Mouse (Mus musculus) right cerebral cortex, postnatal 14 days (tissue): ENCODE results near the gene Gm17359.
A peak's percentile ranks its signal among the peaks of the same experiment; 100 is the strongest.

Experiments used
- DNase-seq: peaks from one replicate; pipeline ENCODE4 v3.0.0; 2022

Gene Gm17359

DNA sequence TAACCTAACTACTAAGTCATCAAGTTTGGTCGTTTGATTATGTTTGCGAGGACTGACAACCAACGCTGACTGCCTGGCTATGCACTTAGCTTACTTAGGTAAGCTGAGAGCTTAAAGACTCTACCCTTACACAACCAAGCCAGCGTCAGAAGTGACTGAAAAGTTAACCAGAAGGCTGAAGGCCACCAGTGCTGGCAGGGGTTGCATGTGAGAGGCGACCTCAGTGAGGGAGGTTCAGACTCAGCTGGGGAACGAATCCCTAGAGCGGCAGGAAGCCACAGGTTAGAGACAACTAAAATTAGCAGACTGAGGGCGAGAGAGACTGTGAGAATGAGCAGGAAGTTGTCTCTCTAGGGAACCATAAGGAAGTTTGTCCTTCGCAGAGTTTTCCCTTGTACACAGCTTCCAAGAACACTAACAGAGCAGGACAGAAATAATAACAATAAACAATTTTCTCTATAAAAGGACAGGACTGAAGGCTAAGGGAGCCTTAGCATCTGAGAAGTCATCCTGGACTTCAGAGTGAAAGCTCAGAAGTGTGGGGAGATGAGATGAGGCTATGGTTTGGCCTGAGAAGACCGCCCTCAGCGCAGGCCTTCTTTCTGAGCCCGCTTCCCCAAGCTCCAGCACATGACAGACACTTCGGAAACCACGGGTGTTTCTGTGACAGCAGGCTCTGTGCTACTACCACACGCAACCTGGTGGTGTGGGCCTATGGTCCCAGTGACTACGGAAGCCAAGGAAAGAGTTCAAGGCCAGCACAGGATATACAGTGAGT is 148.0 kb downstream of the Gm17359 start:
- no peak for DNase-seq

DNA sequence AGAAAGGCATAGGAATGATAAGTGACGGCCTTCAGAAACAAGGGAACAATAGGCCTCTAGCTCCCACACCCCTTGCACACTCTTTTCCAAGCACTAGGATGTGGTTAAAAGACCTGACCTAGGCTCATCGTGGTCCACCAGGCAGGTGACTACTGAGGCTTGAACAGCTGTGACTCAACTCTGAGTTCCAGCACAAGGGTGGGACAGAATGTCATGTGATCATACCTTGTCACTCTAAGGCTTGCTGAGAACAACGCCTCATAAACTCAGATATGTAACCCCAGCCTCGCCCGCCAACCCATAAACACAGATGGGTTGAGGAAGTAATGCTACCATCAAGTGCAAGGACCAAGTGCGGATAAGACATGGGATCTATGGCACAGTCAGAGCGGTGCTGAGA is 151.6 kb downstream of the Gm17359 start:
- no peak for DNase-seq

DNA sequence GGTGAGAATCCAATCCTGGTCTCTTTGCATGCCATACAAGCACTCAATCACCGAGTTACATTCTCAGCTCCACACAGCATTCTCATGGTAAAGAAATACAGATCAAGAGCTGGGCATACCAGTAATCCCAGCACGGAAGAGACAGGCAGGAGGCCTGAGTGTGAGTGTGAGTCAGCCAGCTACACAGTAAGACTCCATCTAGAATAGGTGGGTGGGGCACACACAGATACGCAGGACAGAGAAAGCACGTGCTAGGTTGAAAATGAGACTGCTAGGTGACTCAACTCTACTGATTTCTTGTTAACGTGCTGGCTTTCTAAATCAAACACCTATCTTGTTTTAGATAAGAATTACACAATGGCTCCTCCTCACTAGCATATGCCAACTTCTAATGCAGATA is 153.6 kb downstream of the Gm17359 start:
- no peak for DNase-seq

DNA sequence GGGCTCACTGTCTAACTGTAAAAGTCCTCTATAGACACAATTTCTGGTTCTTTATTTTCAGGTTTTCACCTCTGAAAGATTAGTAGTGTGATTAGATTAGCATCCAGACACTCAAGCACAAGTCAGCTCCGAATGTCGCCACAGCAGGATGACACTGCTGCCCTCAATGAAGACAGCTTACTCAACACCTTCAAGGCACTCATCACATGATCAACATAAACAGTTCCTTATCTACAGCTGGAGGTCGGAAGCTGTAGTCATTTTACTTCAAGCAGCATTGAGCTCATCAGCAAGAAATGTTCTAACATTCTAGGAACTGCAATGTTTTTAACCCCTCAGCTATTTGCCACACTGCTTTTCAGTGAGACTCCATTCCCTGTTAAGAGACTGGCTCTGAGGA is 155.2 kb downstream of the Gm17359 start:
- DNase-seq, result no peak

DNA sequence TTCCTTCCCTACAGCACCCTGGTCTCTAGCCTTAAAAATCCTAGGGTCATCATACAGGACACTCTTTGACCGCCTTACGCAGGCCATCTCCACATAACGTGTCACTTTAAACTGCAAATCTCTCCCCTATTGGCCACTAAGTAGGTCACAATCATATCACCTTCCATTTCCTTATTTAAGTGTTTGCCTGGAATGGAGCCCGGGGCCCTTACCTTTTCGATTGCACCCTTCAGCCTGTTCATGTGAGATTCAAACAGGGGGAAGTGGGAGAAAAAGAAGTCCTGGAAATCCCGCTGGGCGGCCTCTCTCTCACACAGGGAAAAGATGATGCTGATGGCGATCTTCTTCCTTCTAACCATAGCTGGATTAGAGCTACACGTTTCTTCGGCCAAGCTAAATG is 156.6 kb downstream of the Gm17359 start:
- DNase-seq, result no peak

DNA sequence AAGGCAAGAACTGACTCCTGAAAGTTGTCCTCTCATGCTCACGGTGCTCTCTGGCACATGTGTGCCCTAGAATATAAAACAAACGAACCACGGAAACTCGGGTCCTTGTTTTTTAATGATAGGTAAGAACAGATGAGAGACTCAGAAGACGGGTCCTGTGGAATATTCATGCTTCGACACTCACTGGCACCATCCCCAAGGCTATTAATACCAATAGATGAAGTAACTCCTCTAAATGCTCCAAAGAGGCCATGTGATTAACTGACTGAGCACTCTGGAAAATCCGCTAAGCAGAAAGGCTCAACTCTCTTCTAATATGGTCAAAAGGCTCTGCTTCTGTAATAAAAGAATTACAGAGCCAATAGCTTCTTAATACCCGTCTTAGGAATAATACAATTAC is 157.6 kb downstream of the Gm17359 start:
- DNase-seq, result no peak

DNA sequence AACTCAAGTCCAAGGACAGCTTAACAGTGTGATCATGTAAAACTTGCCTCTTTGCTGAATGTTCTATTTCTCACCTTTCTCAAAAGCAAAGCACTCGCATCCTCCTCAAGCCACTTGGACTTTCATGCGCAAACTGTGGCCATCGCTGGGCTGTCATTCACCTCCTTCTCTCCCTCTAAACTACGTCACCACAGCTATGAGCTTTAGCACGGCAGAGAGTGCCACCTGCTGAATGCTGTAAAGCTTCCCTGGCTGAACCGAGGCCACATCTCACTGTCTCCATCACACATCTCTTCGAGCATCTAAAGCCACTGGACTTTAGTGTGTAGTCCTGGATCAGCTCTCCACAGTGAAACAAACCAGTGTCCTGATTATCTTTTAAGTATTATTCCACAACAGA is 158.7 kb downstream of the Gm17359 start:
- peak; percentile 30 for DNase-seq

DNA sequence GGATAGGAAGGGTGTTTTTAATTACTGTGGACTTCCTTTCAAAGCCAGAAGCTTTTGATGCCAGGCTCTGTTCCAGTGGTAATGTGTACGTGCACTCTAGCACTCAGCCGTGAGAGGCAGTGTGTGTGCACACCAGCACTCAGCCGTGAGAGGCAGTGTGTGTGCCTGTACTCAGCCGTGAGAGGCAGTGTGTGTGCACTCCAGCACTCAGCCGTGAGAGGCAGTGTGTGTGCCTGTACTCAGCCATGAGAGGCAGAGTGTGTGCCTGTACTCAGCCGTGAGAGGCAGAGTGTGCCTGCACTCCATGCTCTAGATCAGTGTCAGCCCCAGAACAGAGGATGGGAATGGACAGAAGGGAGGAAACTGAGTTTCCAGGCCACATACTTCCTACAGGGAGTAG is 160.2 kb downstream of the Gm17359 start:
- no peak for DNase-seq

DNA sequence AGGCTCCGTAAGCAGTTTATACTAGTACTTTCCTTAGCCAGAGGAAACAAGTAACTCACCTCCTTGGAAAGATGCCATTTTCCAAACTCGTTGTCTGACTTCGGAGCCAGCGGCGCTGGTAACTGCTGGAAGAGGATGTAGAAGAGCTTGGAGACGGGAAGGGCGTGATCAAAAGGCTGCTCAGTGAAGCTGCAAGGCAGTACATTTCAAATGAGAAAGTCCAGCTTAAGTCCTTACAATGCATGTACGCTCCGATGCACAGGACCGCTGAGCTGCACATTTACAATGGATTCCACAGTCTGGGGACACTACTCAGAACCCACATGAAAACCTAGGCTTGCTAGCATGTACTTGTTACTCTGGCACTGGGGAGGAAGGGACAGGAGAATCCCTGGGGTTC is 163.8 kb downstream of the Gm17359 start:
- DNase-seq, result no peak

DNA sequence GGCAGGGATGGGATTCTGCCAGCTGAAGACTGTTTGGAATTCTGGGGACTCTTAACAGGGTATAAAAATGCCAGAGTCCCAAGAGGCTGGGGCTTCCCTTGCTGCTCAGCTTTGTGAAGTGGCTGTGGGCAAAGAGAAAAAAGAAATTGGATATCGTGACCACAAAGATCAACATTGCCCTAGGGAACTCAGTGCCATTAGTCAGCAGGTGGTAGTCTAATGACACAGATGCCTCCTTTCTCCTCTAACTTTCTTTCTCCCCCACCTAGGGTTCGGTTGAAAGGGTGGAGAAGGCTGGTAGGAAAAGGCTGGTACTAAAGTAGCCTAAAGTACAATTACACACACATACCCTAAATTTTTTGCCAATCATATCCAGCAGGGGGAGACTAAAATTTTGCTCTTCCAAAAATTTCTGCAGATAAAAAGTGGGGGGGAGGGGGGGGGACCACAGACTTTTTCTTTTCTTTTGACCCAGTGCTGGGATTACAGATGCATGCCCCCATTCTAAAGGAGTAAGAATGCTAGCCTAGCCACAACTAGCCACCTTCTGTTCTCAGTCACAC is 164.8 kb downstream of the Gm17359 start:
- DNase-seq, result no peak
